Mouse (Mus musculus) liver, embryonic 11.5 days (tissue): ENCODE results near the gene Fam20a. TPM values are rescaled to one million over a fixed set of nuclear protein-coding genes. Genes with fewer than 3 reads are reported as not detected.

Experiments
- ATAC-seq: fragments of 200-750 bp; cut with Nextera tagmentation; replicated peaks from 2 replicates; pipeline ENCODE4 v1.8.0; 2017; ENCODE audit warnings: moderate number of reproducible peaks, mild to moderate bottlenecking, moderate TSS enrichment, moderate library complexity; ENCODE audit not compliant: low FRiP score
- DNase-seq: peaks from one replicate; pipeline ENCODE4 v3.0.0-alpha.2; 2017; ENCODE audit warnings: low spot score
- H3K27ac ChIP-seq: fragments of 300-500 bp; sonication (generic); 2 replicates; pipeline ENCODE4 v1.5.1; 2014; ENCODE audit warnings: mild to moderate bottlenecking, low read depth, low read length, control low read depth
- H3K27me3 ChIP-seq: fragments of 300-500 bp; sonication (generic); replicated peaks from 2 replicates; pipeline ENCODE4 v1.6.1; 2014; ENCODE audit warnings: low read length, mixed read lengths; ENCODE audit not compliant: control insufficient read depth, insufficient read depth
- H3K36me3 ChIP-seq: fragments of 300-500 bp; sonication (generic); 2 replicates; pipeline ENCODE4 v1.6.1; 2014; ENCODE audit warnings: mild to moderate bottlenecking, low read length, moderate library complexity, mixed read lengths; ENCODE audit not compliant: control insufficient read depth, insufficient read depth
- H3K4me1 ChIP-seq: fragments of 300-500 bp; sonication (generic); replicated peaks from 2 replicates; pipeline ENCODE4 v1.6.1; 2014; ENCODE audit warnings: low read length, mixed read lengths; ENCODE audit not compliant: control insufficient read depth, insufficient read depth
- H3K4me2 ChIP-seq: fragments of 300-500 bp; sonication (generic); 2 replicates; pipeline ENCODE4 v1.6.1; 2014; ENCODE audit warnings: mild to moderate bottlenecking, control low read depth, moderate library complexity
- H3K4me3 ChIP-seq: fragments of 300-500 bp; sonication (generic); 2 replicates; pipeline ENCODE4 v1.5.1; 2014; ENCODE audit warnings: low read depth, low read length, control low read depth
- H3K9ac ChIP-seq: fragments of 300-500 bp; sonication (generic); 2 replicates; pipeline ENCODE4 v1.6.1; 2014; ENCODE audit warnings: low read depth, low read length, control low read depth
- H3K9me3 ChIP-seq: fragments of 300-500 bp; sonication (generic); 2 replicates; pipeline ENCODE4 v1.6.1; 2016; ENCODE audit warnings: low read length, inconsistent platforms, mixed read lengths; ENCODE audit not compliant: control insufficient read depth
- WGBS: fragments of 180-500 bp; shearing (Covaris S2); extraction: QIAGEN DNeasy Blood & Tissue Kit; methylation state at CpG from one replicate; pipeline ENCODE4 v1.1.7; 2014; 5-methylcytosine and 5-hydroxymethylcytosine counted together
- polyA plus RNA-seq: library from polyadenylated mRNA; unstranded; fragments of >200 nt; fragmentation: Nextera tagmentation; extraction: Ambion mirVana; gene quantifications from 2 replicates; pipeline ENCODE4 v1.2.1, GENCODE M21; 2014

Gene Fam20a
- polyA plus RNA-seq, 1 experiment from 2014 or later, result 8.7 TPM

DNA sequence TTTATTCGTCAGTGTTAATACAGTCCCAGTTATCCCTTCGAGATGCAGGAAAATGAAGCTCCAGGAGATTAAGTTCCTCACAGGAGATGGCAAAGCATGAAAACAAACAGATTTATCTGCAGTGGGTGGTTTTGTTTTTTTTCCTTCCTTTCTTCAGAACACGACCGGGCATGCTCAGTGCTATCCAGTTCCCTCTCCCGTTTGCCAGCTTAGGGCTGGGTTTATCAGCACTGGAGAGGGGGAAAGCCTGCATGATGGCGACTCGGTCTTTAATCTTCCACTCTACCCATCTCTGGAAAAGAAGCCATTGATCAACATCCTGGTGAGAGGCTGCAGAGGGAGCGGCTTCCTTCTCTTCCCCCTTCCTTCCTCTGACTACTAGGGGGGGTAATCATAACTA, 72.9 kb downstream of the Fam20a start, which contains the start of gene Prkar1a:
Gene Prkar1a, plus strand, starts transcription at position 200 of the 400 bp plus-strand sequence.
- H3K4me1 ChIP-seq, result peaks cover 23% of the 10 kb centered on the region
- no peaks in the 10 kb centered on the region for H3K9me3 ChIP-seq
- peak within 1 kb of the TSS; percentile 80 for H3K4me3 ChIP-seq
- no peak for DNase-seq
- 12% methylated on average over 8 of the region's 8 CpGs for WGBS
- H3K4me2 ChIP-seq, result peak within 1 kb of the TSS; percentile 94
- ATAC-seq, result no peak
- H3K9ac ChIP-seq, result peak within 1 kb of the TSS; percentile 52
- H3K27me3 ChIP-seq, result no peaks in the 10 kb centered on the region
- peak within 1 kb of the TSS; percentile 23; the same call in 1 of the 2 replicates for H3K27ac ChIP-seq
- H3K36me3 ChIP-seq, result no peaks in the 10 kb centered on the region

DNA sequence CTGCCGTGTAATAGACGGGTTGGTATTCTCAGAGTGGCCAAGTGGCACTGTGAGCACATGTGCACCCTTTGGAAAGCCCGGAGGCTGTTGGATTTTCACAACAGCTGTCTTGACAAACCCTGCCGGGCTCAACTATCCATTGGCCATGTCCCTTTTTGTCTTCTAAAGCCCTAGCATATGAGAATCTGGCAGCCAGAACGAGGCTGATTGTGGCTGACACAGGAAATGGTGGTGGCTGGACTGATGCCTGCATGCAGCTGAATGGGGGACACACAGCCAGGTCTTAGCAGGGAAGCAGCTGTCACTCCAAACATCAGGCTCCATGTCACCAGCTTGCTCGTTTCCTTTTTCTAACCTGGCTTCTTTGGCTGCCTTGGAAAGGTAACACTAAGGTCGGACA, 73.6 kb downstream of the Fam20a start:
- Histone ChIP-seq H3K4me1 (peaks cover 23% of the 10 kb centered on the region), H3K36me3 (no peaks in the 10 kb centered on the region), H3K27me3 (no peaks in the 10 kb centered on the region), H3K4me3 (no peak overlapping the region), H3K9me3 (no peaks in the 10 kb centered on the region), H3K27ac (no peak overlapping the region), H3K4me2 (no peak overlapping the region), H3K9ac (no peak overlapping the region)
- ATAC-seq (no peak), DNase-seq (no peak)
- 32% methylated on average over 7 of the region's 7 CpGs for WGBS

DNA sequence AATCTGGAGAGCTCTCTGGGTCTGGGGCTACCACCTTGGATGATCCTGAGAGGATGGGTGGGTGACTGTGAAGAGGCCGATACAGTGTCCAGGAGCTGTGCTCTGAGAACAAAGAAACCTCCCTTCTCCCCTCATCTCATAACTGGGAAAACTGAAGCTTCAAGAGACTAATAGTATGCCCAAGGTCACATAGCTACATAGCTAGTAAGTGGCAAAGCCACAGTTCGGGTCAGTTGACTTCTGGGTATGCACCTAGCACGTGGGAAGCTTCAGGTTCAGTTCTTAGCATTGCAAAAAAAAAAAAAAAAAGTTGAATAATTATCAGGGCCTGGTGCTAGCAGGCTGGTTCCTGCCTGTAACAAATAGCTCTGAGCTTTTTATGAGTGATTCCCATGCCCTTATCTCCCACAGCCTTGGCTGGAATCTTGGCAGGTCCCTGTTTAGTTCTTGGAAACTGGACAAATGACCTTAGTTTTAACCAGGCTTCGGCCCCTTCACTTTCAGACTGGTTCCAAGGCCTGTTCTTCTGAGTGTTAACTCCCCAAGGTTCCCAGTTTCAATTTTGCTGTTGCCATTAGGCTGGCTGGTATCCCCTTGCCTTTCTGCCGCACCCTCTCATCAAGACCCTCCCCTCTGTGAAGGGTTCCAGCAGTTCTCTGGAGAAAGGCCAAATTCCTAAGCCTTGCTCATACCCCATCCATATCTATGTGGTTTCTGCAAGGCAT, 80.4 kb downstream of the Fam20a start:
- H3K9ac ChIP-seq, result no peak overlapping the region
- no peak for DNase-seq
- no peak overlapping the region for H3K27ac ChIP-seq
- no peak overlapping the region for H3K4me2 ChIP-seq
- no peaks in the 10 kb centered on the region for H3K4me1 ChIP-seq
- 77% methylated on average over 5 of the region's 5 CpGs for WGBS
- H3K36me3 ChIP-seq, result no peaks in the 10 kb centered on the region
- no peaks in the 10 kb centered on the region for H3K9me3 ChIP-seq
- H3K4me3 ChIP-seq, result no peak overlapping the region
- no peaks in the 10 kb centered on the region for H3K27me3 ChIP-seq
- ATAC-seq, result no peak

DNA sequence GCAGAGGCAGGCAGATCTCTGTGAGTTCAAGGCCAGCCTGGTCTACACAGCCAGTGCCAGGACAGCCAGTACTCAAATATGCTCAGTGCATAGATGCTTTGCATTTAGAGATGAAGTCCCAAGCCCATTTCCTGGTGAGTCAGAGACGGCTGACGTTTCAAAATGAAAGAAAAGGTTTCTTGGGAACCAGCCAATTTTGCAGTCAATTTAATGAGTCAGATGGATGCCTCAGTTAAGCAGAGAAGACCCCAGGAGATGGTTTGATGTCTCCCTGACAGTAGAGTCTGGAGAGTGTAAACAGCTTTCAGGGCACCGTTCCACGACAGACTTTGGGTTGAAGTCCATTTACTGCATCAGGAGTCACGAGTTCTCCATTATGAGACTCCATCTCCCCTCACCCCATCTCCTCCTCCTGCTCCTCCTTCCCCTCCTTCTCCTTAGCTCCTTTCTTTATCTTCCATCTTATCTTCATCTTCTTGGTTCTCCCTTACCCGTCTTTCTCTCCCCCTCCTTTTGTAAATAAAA, 86.1 kb downstream of the Fam20a start:
- ATAC-seq, result no peak
- Histone ChIP-seq H3K9me3 (no peaks in the 10 kb centered on the region), H3K9ac (no peak overlapping the region), H3K4me1 (no peaks in the 10 kb centered on the region), H3K4me2 (no peak overlapping the region), H3K36me3 (no peaks in the 10 kb centered on the region), H3K27me3 (no peaks in the 10 kb centered on the region), H3K27ac (no peak overlapping the region), H3K4me3 (no peak overlapping the region)
- no peak for DNase-seq
- WGBS, result 68% methylated on average over 6 of the region's 6 CpGs

DNA sequence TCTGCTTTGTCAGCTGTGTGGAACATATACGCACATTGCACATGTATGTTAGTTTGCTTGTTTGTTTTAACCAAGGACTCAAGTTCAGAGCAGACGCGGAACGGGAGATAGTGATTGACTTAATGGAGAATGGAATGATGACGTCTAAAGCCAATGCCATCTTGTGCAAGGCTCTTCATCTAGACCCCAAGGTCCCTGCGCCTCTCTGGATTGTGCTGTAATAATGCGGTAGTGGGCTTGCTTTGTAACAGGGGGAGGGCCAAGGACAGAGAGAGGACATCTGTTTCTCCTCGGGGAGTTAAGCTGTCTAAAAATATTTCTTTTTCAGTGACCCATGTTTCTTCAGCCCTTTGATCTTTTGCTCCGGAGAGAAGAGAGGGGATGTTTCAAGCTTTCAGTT, 87.2 kb downstream of the Fam20a start:
- Histone ChIP-seq H3K4me1 (no peaks in the 10 kb centered on the region), H3K36me3 (no peaks in the 10 kb centered on the region), H3K27ac (no peak overlapping the region), H3K27me3 (no peaks in the 10 kb centered on the region), H3K9ac (no peak overlapping the region), H3K4me3 (no peak overlapping the region), H3K4me2 (no peak overlapping the region), H3K9me3 (no peaks in the 10 kb centered on the region)
- WGBS, result 83% methylated on average over 9 of the region's 9 CpGs
- no peak for ATAC-seq
- DNase-seq, result no peak

DNA sequence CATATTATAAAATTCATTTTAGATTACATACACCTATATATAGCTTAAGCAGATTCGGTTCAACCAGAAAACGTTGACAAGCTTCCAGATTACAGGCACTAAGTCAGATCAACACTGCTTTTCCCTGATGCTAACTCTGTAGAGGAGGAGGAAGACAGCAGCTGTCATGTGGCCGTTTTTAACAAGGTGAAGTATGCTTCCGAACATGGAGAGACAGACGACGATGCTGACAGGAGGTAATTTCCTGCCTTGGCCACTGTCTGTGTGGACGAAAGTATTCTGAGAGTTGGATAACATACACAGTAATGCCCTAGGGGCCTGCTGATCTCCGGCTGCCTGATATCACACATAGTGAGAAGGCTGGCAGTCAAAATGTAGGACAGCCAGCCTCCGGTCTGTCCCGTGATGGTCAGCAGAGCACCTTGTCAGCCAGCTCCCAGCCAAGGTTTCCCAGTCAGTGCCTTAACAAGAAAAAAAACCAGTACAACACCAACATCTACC, 93.0 kb downstream of the Fam20a start:
- H3K9me3 ChIP-seq, result no peaks in the 10 kb centered on the region
- H3K4me3 ChIP-seq, result no peak overlapping the region
- ATAC-seq (no peak), DNase-seq (no peak)
- no peak overlapping the region for H3K9ac ChIP-seq
- H3K27ac ChIP-seq, result no peak overlapping the region
- no peaks in the 10 kb centered on the region for H3K27me3 ChIP-seq
- no peaks in the 10 kb centered on the region for H3K36me3 ChIP-seq
- H3K4me1 ChIP-seq, result peaks cover 3% of the 10 kb centered on the region; the same call in 1 of the 2 replicates
- 65% methylated on average over 10 of the region's 10 CpGs for WGBS
- no peak overlapping the region for H3K4me2 ChIP-seq

DNA sequence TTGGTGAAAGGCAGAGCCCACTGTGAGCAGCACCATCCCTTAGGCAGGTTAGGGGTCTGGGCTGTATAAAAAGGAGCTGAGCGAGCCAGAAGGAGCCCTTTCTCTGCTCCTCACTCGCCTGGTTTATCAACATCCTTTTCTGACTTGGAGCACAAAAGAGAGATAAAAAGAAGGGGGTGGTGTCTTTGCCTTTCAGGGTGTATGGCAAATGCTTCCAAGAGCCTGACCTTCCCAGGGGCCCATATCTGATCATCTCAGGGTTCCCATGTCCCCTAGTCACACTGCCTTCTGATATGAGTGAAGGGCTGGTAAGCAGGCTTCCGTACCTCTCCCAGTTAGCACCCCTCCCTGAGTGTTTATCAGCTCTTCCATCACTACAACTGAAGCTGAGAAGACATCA, 94.0 kb downstream of the Fam20a start:
- Histone ChIP-seq H3K9ac (no peak overlapping the region), H3K9me3 (no peaks in the 10 kb centered on the region), H3K4me3 (no peak overlapping the region), H3K27ac (no peak overlapping the region), H3K4me1 (peaks cover 3% of the 10 kb centered on the region; the same call in 1 of the 2 replicates), H3K4me2 (no peak overlapping the region), H3K36me3 (no peaks in the 10 kb centered on the region), H3K27me3 (no peaks in the 10 kb centered on the region)
- ATAC-seq (peak; percentile 77), DNase-seq (no peak)
- 42% methylated on average over 3 of the region's 3 CpGs for WGBS

DNA sequence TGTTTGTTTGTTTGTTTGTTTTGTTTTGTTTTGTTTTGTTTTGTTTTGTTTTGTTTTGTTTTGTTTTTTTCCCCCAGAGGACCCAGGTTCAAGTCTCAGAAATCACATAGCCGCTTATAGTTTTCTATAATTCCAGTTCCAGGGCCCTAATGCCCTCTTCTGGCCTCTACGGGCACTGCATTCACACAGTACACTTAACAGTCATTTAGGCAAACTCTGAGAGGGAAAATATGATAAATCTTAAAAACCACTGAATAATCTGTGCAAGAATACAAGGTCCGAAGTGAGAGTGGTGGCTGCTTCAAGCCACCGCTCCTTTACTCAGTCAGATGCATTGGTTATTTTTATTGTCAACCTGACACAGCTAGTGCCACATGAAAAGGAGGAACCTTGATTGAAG, 94.4 kb downstream of the Fam20a start:
- Histone ChIP-seq H3K9me3 (no peaks in the 10 kb centered on the region), H3K9ac (no peak overlapping the region), H3K4me2 (no peak overlapping the region), H3K4me3 (no peak overlapping the region), H3K4me1 (peaks cover 5% of the 10 kb centered on the region; the same call in 1 of the 2 replicates), H3K36me3 (no peaks in the 10 kb centered on the region), H3K27ac (no peak overlapping the region), H3K27me3 (no peaks in the 10 kb centered on the region)
- DNase-seq, result no peak
- no peak for ATAC-seq
- WGBS, result 81% methylated on average over 4 of the region's 4 CpGs

DNA sequence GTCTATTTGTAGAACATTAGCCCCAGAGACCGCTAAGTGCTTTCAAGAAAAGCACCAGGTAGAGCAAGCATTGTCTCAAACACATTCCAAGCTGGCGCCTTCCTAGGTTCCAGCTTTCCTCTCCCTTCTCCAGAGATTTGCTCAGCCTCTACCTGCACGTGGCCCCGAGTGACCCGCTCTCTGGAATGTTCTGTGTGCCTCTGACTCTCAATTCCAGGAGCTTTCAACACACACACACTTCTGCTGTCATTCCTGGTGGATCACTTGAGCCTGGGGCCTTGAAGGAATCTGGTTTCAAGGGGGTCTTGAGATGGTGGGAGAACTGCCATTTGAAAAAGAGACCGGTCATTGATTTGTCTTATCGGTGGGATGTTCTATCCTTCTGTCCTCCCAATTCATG, 98.8 kb downstream of the Fam20a start:
- ATAC-seq, result no peak
- no peak for DNase-seq
- H3K4me1 ChIP-seq, result peaks cover 14% of the 10 kb centered on the region
- H3K4me2 ChIP-seq, result no peak overlapping the region; the same call in 1 of the 2 replicates
- H3K9ac ChIP-seq, result no peak overlapping the region
- no peaks in the 10 kb centered on the region for H3K36me3 ChIP-seq
- H3K27ac ChIP-seq, result no peak overlapping the region
- H3K4me3 ChIP-seq, result no peak overlapping the region
- 86% methylated on average over 7 of the region's 7 CpGs for WGBS
- H3K27me3 ChIP-seq, result no peaks in the 10 kb centered on the region
- H3K9me3 ChIP-seq, result no peaks in the 10 kb centered on the region
